Mouse (Mus musculus) fibroblast of lung, adult 2 months (primary cell): ENCODE measurements around the gene Tctex1d4.

Experiments used
- DNase-seq: peaks from one replicate; pipeline ENCODE4 v3.0.0-alpha.2; 2011; ENCODE audit warnings: low read depth

The Tctex1d4 gene

DNA sequence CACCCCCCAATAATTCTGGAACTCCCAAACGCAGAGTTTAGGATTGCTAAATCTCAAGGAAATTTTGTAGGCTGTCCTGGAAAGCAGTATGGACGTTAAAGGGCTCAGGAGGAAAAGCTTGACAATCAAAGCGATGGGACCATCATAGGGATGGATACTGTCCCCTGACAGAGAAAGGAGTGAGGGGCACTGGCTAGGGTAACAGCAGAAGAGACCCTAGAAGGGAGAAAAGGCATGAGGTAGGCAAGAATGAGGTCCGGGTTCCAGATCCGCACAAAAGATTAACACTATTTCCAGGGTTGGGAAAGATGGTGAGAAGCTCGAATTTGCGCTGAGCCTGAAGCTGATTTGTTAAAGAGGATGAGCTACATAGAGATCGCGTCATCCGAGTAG is 6.5 kb upstream of the Tctex1d4 start:
- DNase-seq: no peak

DNA sequence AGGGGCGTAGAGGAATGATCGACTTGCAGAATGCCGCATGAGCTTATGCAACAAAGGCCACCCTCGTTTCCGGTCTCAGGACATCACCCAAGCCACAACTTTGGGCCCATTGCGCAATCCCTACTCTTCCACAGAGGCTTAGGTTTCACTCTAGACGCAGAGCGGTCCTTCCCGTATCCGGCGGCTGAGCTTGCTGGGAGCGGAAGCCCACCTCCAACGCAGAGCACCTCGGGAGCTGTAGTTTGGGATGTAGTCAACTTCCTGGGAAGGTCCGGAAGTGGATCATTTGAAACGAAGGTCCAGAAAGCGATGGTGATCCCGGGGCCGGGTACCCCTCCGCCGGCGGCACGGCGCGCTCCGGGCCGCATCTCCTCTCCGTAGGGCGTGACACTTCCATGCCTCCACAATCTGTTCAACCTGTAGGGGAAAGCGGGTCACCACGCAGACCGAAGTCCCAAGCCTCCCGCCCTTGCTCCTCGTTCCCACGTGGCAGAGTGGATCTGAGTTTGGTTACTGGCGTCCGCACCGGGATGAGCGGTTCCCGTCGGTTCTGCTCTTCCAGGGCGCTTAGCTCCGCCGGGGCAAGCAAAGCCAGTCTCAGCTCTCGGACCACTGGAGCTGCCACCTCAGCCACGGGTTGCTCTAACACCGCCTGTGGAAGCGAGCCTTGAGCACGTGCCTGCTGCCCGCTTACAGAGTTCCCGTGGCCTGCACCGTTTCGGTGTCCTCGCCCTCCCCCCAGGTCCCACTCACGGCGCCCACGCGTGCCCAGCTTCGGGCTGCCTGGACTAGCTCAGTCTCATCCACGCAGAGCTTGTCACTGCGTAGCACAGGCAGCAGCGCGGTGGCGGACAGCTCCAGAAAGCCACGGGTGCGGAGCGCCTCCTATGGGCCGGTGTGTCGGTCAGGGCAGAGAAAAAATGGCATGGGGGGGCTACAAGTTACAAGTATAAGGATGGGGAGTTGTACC is 5.9 kb upstream of the Tctex1d4 start:
- DNase-seq: peak; percentile 95

DNA sequence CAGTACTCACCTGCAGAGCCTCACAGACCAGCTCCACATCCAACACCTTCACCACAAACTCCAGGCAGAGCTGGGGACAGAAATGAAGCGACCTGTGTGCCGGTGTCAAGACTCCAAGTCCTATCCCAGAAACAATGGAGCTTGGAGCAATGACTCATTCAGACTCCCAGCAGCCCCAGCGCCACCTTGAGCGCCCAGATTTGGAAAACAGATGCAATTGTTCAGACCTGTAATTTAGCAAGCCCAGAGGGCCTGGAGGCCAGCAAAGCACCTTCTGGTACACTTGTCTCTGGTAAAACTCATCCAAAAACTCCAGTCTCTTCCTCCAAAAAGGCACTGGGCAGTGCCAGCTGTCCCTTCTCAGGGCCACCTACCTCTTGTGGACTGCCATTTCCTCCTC is 4.4 kb upstream of the Tctex1d4 start:
- no peak for DNase-seq

DNA sequence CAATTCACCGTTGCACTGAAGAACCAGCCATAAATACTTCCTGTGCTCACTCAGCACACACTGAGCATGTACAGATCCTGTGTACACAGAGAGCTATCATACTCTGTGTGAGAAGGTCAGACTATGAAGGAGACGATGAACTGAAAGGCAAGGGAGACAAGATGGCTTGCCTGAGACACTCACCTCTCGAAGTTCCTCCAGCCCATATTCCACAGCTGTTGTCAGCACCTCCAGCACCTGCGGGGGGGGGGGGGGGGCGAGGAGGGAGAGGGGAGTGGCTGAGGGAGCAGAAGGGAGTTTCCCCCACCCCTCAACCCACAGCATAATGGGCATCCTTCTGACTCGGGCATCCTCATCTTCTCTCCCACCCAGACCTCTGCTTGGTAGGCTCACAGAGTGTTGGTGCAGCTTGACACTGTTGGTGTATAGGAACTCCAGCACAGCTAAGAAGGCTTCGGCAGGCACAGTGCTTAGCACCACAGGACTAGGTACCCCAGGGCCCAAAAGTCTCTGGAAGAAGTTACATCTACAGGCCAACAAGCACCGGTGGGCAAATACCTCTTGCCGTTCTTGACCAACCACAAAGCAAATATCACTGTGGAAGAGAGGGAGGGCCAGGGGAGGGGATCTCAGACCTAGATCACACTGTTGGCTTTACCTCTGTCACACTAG is 2.9 kb upstream of the Tctex1d4 start:
- no peak for DNase-seq

DNA sequence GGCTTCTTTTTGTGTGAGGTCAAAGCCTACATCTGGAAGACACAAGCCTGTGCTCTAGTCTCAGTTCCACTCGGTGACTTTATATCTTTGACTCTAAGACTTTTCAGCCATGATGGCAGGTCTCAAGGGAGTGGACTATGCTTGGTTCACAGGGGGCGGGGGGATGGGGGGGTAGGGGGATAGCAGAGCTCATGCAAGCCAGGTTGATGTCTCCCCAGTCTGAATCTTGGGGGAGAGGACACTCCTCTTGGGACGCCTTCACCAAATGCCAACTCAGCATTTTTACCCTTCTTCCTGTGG is 2.4 kb upstream of the Tctex1d4 start:
- DNase-seq: no peak

DNA sequence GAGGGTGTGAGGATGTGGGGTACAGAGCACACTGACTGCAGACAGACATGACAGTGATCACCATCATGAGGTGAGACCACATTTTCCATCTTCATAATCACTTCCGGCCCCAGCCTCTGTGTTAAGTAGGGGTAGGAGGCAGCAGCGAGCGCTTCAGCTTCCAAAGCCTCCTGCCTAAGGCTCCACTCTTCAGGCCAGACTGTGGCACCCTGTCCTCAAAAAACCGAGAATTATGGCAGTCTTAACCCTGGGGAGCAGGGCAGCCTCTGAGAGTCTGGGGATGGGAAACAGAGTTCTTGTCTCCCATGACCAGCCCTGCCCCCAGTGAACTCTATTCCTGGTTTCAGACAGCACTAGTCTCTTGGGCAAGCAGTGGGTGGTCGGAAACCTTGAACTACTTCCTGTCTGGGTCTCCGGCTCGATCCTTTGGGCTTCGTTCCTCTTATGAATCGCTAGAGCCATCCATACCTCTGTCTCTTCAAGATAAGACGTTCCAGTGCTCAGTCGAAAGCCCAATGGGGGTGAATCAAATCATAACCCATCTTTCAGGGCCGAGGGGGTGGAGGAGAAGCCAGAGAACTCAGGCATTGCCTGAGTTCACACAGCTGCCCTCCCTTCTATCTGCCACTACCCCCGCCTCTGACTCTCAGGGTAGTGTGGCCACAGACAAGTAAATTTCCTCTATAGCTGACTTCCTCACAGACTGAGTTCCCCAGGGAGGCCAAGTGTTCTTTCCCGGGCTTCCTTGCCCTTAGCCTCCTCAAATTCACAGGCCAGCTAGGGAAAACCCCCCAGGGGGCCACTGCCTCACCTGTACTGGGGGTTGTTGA is 1.9 kb upstream of the Tctex1d4 start:
- DNase-seq: no peak

DNA sequence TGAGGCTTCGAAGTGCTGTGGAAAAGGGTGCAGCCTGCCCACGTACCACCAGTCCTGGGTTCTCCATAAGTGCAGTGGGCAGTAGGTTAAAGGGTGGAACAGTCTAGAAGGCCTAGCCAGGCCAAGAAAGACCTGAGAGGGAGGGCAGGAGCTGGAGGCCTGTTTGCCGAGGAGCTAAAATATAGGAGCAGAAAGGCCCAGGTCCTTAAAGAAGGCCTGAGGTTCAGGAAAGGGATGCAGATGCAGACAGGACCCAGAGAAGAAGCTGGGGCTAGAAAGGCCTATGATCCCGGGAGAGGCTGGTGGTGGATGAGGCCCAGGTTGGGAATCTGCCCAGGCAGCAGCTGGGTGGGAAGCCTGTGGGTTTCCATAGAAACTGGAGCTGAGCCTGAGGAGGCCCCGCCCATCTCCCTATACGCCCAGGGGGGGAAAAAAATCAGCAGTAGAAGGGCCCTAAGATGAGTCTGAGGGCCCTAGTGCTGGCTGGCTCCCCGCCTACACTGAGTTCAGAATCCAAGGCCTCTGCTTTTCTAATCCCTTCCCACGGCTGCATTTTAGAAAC is 1.2 kb upstream of the Tctex1d4 start, which contains the start of gene Btbd19:
Btbd19 (minus strand) TSS at position 378 of the 562 bp plus-strand sequence.
- peak; percentile 67 for DNase-seq

DNA sequence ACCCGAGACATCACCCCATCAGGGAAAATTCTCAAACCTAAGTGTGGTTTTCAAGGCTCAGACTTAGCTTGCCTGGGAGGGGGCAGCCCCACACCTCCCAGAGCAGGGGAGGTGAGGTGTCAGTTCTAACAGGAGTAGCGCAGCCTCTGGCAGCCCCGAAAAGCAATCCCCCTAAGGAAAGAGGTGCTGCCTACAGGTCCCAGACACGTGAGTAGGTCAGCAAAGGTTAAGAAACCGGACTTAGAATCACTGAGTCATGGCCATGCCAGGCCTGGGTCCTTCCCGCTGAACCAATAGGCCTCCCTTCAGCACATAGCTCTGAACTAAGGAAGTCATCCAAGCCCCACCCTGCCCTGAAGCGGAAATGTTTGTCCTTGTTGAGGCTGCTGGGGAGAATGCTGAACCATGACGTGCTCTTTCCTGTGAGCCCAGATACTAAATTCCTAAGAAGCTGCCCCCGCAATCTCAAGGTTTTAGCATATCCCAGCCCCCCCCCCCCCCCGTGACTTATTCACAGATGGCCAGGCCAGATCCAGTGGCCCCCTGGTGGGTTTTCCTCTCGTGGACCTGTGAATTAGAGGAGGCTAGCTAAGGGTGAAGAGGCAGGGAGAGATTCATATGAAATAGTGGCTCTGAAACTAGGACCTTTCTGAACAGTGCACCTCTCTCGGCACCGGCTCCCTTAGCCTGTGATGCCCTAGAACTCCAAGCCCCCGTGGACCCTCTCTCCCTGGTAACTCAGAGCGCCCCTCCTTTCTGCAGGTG is 502 bp upstream of the Tctex1d4 start:
- DNase-seq: peak; percentile 88

DNA sequence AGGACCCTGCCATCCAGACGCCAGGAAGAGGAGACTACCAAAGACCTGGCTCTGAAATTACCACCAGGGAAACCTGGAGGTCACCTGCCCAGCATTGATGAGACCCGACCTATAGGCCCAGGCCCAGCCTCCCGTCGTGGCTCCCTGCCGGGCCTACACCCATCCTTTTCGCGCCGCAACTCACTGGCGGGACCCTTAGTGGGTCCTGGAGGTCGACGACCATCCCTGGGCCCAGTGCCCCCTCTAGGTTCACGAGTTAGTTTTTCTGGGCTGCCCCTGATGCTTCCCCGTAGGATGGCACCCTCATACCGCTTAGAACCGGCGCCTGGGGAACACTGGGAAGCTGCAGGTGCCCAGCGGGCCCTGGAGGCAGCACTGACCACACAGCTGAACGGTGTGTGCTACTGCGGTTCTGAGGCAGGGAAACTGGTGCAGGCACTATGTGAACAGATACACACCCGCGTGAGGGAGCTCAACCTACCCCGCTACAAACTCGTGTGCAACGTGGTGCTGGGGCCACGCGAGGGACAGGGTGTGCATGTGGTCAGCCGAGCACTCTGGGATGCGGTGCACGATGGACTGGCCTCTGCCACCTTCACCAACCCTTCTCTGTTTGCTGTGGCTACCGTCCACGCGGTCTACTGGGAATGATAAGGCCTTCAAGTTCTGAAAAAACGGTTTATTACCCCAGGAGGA is 1.5 kb downstream of the Tctex1d4 start:
- DNase-seq: no peak

DNA sequence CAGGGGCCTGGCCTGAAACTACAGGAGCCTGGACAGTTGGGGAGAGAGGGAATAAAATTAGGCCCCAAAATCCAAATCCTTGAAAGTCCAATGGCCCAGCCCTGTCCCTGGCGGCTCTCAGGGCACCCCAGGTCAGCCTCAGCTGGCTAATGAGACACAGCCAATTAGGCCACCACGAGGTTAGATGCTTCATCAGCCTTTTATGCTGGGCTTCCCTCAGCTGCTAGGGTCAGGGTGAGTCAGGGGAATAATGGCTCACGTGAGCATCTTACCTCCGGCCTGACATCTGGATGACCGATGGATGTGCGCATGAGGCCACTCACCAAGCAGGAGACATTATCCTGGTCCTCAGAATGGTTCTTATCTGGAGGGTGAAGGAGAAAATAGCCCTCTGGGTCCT is 4.2 kb downstream of the Tctex1d4 start:
- DNase-seq: no peak

DNA sequence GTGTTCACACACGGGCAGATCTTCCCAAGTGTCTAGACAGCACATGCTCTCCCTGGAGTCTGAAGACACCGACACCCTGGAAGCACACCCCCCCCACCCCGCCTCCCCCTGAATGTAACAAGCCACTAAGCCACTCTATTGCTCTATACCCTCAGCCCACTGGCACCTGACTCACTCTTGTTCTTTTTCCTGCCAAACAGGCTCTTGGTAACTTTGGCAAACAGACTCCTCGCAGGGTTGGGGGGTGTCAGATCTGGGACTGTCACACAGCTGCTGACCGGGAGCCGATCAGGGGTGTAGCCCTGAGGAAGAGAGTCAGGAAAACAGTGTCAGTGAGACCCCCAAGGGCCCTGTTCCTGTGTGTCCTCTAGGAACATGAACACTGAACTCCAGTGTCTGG is 4.6 kb downstream of the Tctex1d4 start:
- no peak for DNase-seq

DNA sequence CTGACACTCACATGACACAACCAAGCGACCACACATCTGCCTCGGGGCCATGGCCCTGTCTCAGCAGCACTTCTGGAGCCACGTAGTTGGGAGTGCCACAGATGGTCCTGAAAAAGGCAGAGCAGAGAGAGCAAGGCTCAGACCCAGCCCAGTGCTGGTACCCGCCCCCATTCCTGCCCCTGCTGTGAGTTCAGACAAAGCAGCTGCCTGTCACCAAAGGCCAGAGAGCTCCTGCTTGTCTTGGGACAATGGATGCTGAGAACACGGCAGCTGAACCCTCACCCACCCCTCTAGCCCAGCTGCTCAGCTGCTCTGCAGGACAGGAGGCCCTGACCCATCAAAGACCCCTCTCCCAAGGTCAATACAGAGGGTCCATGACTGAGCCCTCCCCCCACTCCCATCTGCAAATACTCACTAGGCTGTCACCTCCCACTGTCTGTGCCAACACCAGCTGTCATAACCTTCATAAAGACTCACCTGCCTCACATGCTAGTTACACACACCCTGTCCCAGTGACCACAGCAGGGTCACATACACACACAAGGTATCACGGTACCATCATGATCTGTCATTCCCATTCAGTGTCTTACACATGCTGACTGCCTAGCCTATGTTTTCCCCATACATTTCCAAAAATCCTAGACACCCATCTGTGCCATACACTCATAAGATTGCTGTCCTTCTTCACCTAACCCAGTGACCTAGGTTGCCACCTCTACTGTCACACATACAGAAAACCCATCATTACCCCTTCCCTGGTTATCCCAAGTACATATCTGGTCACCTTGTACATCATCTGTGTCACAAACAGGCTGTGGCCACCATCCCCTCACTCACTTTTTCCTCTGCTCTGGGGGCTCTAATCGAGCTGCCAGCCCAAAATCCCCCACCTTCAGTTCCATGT is 5.5 kb downstream of the Tctex1d4 start:
- no peak for DNase-seq

DNA sequence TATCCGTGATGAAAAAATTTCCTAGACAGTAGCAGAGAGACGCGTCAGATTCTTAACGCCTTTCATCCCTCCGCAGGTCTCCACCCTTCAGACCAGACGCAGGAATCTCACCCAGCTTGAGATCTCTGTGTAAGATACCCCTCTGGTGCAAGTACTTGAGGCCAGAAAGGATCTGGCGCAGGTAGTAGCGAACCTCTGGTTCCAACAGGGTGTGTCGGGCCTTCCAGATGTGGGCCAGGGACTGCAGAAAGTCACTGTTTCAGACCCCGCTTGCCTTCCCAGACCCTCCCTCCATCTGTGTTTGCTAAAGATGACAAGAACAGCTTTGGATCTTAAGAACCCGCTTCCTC is 6.2 kb downstream of the Tctex1d4 start:
- no peak for DNase-seq

DNA sequence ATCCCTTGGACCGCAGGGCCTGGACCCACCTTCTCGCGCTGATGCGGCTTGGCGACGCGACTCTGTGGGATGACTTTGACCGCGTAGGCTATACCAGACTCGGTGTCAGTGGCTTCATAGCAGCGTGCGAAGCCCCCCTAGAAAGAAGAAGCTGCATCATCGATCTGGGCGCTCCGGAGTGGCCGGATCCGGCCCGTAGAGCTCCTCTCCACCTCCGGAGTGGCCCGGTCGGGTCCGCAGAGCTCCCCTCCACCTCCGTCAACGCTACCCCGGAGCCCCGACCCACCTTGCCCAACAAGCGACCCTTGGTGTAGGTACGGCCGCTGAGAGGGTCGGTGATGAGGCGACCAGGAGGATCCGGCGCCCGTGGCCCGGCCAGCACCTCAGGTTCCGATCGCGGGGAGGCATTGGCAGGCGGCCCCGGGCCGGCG is 6.8 kb downstream of the Tctex1d4 start:
- DNase-seq: no peak

DNA sequence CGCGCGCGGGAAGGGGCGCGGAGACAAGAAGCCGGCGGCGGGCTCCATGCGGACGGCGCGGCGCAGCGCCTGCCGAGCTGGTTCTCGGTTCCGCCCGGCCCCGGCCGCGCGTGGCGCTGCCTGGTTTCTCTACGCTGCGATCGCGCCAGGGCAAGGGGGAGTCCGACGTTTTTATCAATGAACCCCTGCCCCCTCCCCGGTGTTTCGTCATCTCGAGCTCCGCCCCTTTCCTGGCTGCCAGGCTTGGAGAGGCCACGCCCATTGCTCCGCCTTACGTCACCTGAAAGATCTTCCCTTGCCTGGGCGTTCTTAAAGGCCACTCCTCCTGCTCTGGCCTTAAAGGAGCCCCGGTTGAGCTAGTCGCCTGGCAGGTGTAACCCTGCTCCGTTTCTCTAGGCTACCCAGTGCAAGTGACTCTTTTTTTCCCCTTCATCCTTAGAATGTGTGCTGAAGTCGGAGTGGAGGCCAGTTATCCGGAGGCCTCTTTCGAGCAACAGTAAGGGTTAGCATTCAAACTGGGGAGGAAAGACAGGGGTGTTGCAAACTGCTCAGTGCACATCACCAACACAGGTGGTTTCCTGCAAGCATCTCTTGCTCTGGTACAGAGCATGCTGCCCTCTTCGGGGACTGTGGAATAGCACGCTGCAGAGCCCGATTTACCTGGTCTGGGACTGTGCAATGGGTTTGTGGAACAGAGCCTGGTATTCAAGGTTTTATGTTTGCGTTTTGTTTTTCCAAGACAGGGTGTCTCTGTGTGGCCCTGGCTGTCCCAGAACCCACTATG is 7.4 kb downstream of the Tctex1d4 start, which contains the start of gene Plk3:
Plk3 (minus strand) TSS at position 147 of the 784 bp plus-strand sequence.
- peak; percentile 90 for DNase-seq

DNA sequence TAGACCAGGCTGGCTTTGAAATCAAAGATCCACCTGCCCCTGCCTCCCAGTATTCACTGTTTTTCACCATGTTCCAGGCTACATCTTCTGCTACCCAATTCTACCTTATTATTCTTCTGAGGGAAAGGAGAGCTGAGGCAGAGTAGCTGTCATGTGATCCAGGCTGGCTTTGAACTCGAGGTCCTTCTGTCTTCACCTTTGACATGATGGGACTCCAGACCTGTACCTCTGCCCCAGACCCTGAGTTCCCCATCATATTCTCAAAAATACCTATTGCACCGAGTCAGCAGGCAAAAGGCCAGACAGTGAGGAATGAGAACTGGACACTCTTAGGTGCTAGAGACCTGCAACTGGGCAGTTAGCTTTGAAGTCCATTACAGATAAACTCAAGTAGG is 8.0 kb downstream of the Tctex1d4 start:
- DNase-seq: no peak

DNA sequence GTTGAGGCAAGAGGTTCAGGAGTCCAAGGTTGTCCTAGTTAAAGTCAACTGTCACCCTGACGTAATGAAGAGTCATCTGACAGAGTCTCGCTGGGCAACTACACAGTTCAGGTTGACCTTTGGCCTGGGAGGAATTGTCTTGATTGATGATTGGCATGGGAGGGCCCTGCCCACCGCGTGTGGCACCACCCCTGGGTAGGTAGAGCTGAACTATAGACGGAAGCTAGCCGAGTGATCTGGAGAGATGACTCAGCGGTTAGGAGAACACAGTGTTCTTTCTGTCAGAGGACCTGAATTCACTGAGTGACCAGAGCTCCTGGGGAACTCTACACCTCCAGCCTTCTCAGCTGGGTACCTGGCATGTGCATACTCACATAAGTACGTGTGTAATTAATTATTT is 9.4 kb downstream of the Tctex1d4 start:
- no peak for DNase-seq

DNA sequence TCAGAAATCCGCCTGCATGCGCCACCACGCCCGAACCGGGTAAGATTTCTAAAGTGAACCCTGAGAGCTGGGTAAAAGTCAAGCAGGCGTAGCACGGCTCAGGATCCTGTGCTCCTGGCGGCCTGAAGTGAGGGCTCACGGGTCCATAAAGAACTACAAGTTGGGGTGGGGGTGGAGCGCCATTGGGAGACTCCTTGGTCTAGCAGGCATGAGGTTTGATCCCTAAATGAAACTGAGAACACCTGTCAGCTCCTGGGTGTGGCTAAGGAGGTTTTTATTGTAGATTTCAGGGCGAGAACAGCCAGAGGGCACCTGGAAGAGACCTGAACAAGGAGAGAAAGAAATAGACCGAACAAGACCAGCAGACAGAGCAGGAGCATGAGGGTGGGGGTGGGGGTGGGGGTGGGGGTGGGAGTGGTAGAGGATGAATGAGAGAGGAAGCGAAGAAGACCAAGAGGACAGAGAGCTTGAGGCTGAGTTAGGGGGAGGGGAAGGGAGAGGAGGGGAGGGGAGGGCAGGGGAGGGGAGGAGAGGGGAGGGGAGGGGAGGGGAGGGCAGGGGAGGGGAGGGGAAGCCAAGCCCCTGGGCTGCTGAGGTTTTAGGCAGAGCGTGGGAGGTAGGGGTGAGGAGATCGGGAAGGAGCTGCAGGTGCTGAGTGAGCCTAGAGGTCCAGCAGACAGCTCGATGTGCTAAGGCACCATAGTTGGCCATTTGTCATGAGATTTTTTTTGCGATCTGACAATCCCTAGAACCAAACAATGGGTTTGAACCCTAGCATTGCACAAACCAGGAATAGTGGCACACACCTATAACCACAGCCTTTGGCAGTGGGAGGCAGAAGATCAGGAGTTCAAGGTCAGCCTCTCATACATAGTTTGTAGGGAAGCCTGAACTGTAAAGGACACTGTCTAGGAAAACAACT is 12.0 kb downstream of the Tctex1d4 start:
- no peak for DNase-seq
